In the genomic region with DNA sequence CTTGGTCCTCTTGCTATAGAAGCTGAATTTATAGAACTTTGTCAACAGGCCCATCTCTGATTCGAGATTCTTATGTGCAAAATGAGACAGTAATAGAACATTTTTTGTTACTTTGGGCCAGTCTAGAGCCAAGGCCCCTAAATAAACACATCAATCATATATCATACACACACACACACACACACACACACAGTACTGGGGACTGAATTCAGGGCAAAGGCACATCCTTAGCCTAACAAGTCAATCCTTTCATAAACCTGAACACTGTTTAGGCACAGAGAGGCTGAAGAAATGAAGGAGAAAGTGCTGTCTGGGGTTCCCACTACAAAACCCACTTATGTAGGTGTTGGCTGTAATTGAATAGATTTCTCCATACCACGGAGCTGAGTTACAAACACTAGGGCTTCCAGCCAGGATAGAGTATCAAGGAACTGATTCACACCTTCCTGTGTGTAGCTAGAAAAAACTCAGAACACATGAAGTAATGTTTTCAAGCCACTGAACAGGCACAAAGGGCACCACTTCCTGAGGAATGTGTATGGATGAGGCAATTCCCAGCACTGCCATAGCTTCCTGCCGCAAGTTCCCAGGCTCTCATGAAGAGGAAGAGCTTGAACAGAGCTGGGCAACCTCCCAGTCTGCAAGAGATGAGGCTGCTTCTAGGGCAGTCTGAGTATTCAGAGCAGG, we compare ENCODE assay signal across 7 mouse cellular contexts. TPM values are rescaled to one million over a fixed set of nuclear protein-coding genes. Genes with fewer than 3 reads are reported as not detected.
DNase-seq lines count a peak whose midpoint lies in the region; ATAC-seq lines count a peak whose summit lies in the region.

No protein-coding gene starts in this region.

- H3K4me3 ChIP-seq in forebrain, embryonic 15.5 days = no peak overlapping the region
- H3K4me3 ChIP-seq in kidney, embryonic 16.5 days (ENCODE audit: low read length) = no peak overlapping the region
- no peak overlapping the region for H3K4me3 ChIP-seq in midbrain, embryonic 14.5 days (replicated peaks; ENCODE audit: low read depth, low read length)

- no peaks in the 10 kb centered on the region for H3K9me3 ChIP-seq in forebrain, embryonic 15.5 days
- no peaks in the 10 kb centered on the region for H3K9me3 ChIP-seq in kidney, embryonic 16.5 days (ENCODE audit: low read length)
- no peaks in the 10 kb centered on the region for H3K9me3 ChIP-seq in midbrain, embryonic 14.5 days (ENCODE audit: control insufficient read depth, low read length)

- WGBS in forebrain, embryonic 15.5 days = 21% methylated on average over 3 of the region's 3 CpGs
- WGBS in kidney, embryonic 16.5 days = 50% methylated on average over 3 of the region's 3 CpGs
- WGBS in midbrain, embryonic 14.5 days = 78% methylated on average over 3 of the region's 3 CpGs

- peak; percentile 34 for DNase-seq in embryo, embryonic 11 days
- no peak for DNase-seq in midbrain, embryonic 14.5 days
- DNase-seq in right cerebral cortex, postnatal 36 days (ENCODE audit: low spot score in 2 of 2) = no peak
- no peak for DNase-seq in cerebellum, postnatal 4 days (ENCODE audit: low spot score in 2 of 2)
- no peak for DNase-seq in cerebellum, adult 11 months

- no peak overlapping the region for H3K4me2 ChIP-seq in forebrain, embryonic 15.5 days (replicated peaks)
- no peak overlapping the region for H3K4me2 ChIP-seq in kidney, embryonic 16.5 days (replicated peaks; ENCODE audit: low read depth, low read length)
- H3K4me2 ChIP-seq in midbrain, embryonic 14.5 days (ENCODE audit: low read length) = no peak overlapping the region

- H3K9ac ChIP-seq in forebrain, embryonic 15.5 days (replicated peaks) = no peak overlapping the region
- peak overlapping the region; percentile 5; the same call in 1 of the 2 replicates for H3K9ac ChIP-seq in kidney, embryonic 16.5 days (replicated peaks; ENCODE audit: low read length)
- H3K9ac ChIP-seq in midbrain, embryonic 14.5 days (replicated peaks; ENCODE audit: low read length) = no peak overlapping the region

- H3K36me3 ChIP-seq in forebrain, embryonic 15.5 days = no peaks in the 10 kb centered on the region
- H3K36me3 ChIP-seq in kidney, embryonic 16.5 days (ENCODE audit: insufficient read depth, low read length) = no peaks in the 10 kb centered on the region
- H3K36me3 ChIP-seq in midbrain, embryonic 14.5 days (ENCODE audit: control insufficient read depth, insufficient read depth, low read length) = no peaks in the 10 kb centered on the region

- ATAC-seq in forebrain, embryonic 15.5 days (replicated peaks) = peak; percentile 80
- peak; percentile 82; the same call in 1 of the 2 replicates for ATAC-seq in kidney, embryonic 16.5 days (ENCODE audit: low FRiP score, low TSS enrichment)
- ATAC-seq in midbrain, embryonic 14.5 days (ENCODE audit: low FRiP score, low TSS enrichment) = no peak

- no peaks in the 10 kb centered on the region for H3K27me3 ChIP-seq in forebrain, embryonic 15.5 days
- H3K27me3 ChIP-seq in kidney, embryonic 16.5 days (ENCODE audit: insufficient read depth, low read length) = no peaks in the 10 kb centered on the region
- H3K27me3 ChIP-seq in midbrain, embryonic 14.5 days (ENCODE audit: control insufficient read depth, insufficient read depth, low read length) = no peaks in the 10 kb centered on the region

- peaks cover 48% of the 10 kb centered on the region for H3K4me1 ChIP-seq in forebrain, embryonic 15.5 days
- peaks cover 30% of the 10 kb centered on the region for H3K4me1 ChIP-seq in kidney, embryonic 16.5 days (ENCODE audit: insufficient read depth, low read length)
- peaks cover 6% of the 10 kb centered on the region; the same call in 1 of the 2 replicates for H3K4me1 ChIP-seq in midbrain, embryonic 14.5 days (ENCODE audit: control insufficient read depth, insufficient read depth, low read length)

- H3K27ac ChIP-seq in forebrain, embryonic 15.5 days (replicated peaks) = peak overlapping the region; percentile 62
- H3K27ac ChIP-seq in kidney, embryonic 16.5 days (ENCODE audit: low read length) = peak overlapping the region; percentile 77
- 0 out of 2 replicates have a peak overlapping the region, but pooled peaks have one; percentile 41 for H3K27ac ChIP-seq in midbrain, embryonic 14.5 days (replicated peaks; ENCODE audit: low read depth, low read length)

RNA-seq across cellular contexts. Expression of a gene that starts 13.4 kb away (rescaled TPM):
- 6.3 and 7.0 TPM in 2 replicates for polyA plus RNA-seq in forebrain, embryonic 15.5 days (2015; fragmentation: Nextera tagmentation; extraction: Ambion mirVana)
- polyA plus RNA-seq in kidney, embryonic 16.5 days (2015; fragmentation: Nextera tagmentation; extraction: Ambion mirVana) = 7.3 and 8.2 TPM in 2 replicates
- 5.3 and 5.6 TPM in 2 replicates for polyA plus RNA-seq in midbrain, embryonic 14.5 days (2014; fragmentation: Nextera tagmentation; extraction: Ambion mirVana)

RNA-seq across cellular contexts. Expression of a gene that starts 14.4 kb away (rescaled TPM):
- 46.4 and 48.2 TPM in 2 replicates for polyA plus RNA-seq in forebrain, embryonic 15.5 days (2015; fragmentation: Nextera tagmentation; extraction: Ambion mirVana)
- polyA plus RNA-seq in kidney, embryonic 16.5 days (2015; fragmentation: Nextera tagmentation; extraction: Ambion mirVana) = 21.2 and 21.9 TPM in 2 replicates
- 36.3 and 41.5 TPM in 2 replicates for polyA plus RNA-seq in midbrain, embryonic 14.5 days (2014; fragmentation: Nextera tagmentation; extraction: Ambion mirVana)

RNA-seq across cellular contexts. Expression of a gene that starts 41.1 kb away (rescaled TPM):
- polyA plus RNA-seq in forebrain, embryonic 15.5 days (2015; fragmentation: Nextera tagmentation; extraction: Ambion mirVana) = 39.9 and 40.3 TPM in 2 replicates
- polyA plus RNA-seq in kidney, embryonic 16.5 days (2015; fragmentation: Nextera tagmentation; extraction: Ambion mirVana) = 38.3 and 39.5 TPM in 2 replicates
- polyA plus RNA-seq in midbrain, embryonic 14.5 days (2014; fragmentation: Nextera tagmentation; extraction: Ambion mirVana) = 46.2 and 64.4 TPM in 2 replicates

RNA-seq across cellular contexts. Expression of a gene that starts 48.8 kb away (rescaled TPM):
- polyA plus RNA-seq in forebrain, embryonic 15.5 days (2015; fragmentation: Nextera tagmentation; extraction: Ambion mirVana) = 0.51 and 0.63 TPM in 2 replicates
- 9.0 and 12.7 TPM in 2 replicates for polyA plus RNA-seq in kidney, embryonic 16.5 days (2015; fragmentation: Nextera tagmentation; extraction: Ambion mirVana)
- not detected in 2 replicates for polyA plus RNA-seq in midbrain, embryonic 14.5 days (2014; fragmentation: Nextera tagmentation; extraction: Ambion mirVana)

RNA-seq across cellular contexts. Expression of a gene that starts 55.1 kb away (rescaled TPM):
- polyA plus RNA-seq in forebrain, embryonic 15.5 days (2015; fragmentation: Nextera tagmentation; extraction: Ambion mirVana) = 79.5 and 80.9 TPM in 2 replicates
- polyA plus RNA-seq in kidney, embryonic 16.5 days (2015; fragmentation: Nextera tagmentation; extraction: Ambion mirVana) = 50.1 and 51.6 TPM in 2 replicates
- polyA plus RNA-seq in midbrain, embryonic 14.5 days (2014; fragmentation: Nextera tagmentation; extraction: Ambion mirVana) = 107 and 153 TPM in 2 replicates
